Mouse (Mus musculus) cortical plate, adult 2 months (tissue): Measurements from ENCODE around the gene Keap1.

ENCODE experiments used
- CTCF ChIP-seq: fragments of 200-500 bp; IDR thresholded peaks from 2 replicates; pipeline ENCODE4 v1.5.1; 2011; ENCODE audit warnings: mild to moderate bottlenecking, control low read depth, low read length; ENCODE audit not compliant: insufficient read depth; ENCODE audit errors: extremely low read depth
- POLR2A ChIP-seq: fragments of 200-500 bp; IDR thresholded peaks from 2 replicates; pipeline ENCODE4 v1.6.1; 2011; ENCODE audit warnings: mild to moderate bottlenecking, low read length, control low read depth; ENCODE audit not compliant: insufficient read depth; ENCODE audit errors: extremely low read depth

DNA sequence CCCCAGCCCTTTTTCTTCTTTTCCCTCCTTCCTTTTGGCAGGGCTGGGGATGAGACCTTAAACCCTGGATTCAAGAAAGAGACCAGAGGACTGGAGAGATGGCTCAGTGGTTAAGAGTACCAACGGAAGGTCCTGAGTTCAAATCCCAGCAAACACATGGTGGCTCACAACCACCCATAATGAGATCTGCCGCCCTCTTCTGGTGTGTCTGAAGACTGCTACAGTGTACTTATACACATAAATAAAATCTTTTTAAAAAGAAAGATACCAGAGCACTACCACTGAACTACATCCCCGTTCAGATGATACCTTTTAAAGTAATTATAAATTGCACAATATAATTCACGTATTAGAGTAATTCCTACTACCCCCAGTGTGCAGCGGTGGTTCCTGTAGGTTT is 6.3 kb downstream of the Keap1 start:
- no peak for TF ChIP-seq POLR2A
- TF ChIP-seq CTCF: no peak
